Mouse (Mus musculus): ENCODE measurements around the gene Hacd2.

Hacd2 gene

GRCm38 (mm10) chr16:35113496-35113895 lies 91.3 kb downstream of the Hacd2 start:
- DNase-seq (ENCODE audit: low read depth, low spot score), result no peak

DNA sequence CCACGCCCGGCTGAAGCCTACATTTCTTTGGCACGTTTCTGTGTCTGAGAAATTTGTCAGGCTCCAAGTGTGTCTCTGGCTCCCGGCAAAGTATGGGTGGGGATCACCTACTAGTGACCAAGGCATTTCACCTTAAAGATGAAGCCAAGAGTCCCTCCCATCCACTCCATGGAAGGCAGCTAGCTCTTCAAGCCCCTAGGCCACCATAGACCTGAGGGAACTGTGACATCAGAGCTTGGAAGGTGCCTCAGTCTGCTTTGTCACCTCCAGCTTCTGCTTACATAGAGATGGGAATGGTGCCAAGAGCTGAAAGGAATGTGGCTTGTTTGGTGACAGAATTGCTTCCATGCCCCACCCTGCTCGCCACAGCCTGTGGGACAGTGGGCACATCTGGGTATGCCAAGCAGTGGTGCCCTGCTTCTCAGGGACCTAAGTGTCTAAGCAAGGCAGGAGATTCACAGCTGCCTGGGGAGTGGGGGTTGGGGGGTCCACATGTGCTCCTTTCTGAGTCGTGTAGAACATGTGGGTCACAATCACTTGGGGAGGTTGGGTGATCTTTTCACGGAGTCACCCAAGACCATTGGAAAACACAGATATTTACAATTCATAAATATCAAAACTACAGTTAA lies 94.2 kb downstream of the Hacd2 start:
- no peak for DNase-seq (ENCODE audit: low read depth, low spot score)

DNA sequence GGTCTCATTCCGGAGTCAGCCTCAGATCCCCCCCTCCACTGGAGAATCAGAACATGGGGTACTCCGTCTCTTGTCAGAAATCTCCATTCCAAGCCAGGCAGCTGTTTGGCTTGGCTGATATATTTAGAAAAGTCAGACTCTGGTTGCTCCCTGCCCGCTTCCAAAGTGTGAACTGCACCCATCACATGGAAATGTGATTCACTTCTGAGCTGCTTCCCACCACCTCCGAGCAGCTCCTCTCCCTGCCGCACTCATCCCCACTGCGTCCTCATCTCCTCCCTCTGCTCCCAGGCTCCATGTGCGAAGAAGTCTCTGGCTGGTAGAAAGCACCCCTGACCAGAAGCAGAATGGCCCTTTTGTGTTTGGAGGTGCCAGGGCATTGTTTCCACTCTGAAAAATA lies 95.2 kb downstream of the Hacd2 start:
- DNase-seq (ENCODE audit: low read depth, low spot score), result no peak

GRCm38 (mm10) chr16:35120603-35121002 lies 98.4 kb downstream of the Hacd2 start:
- no peak for DNase-seq (ENCODE audit: low read depth, low spot score)

DNA sequence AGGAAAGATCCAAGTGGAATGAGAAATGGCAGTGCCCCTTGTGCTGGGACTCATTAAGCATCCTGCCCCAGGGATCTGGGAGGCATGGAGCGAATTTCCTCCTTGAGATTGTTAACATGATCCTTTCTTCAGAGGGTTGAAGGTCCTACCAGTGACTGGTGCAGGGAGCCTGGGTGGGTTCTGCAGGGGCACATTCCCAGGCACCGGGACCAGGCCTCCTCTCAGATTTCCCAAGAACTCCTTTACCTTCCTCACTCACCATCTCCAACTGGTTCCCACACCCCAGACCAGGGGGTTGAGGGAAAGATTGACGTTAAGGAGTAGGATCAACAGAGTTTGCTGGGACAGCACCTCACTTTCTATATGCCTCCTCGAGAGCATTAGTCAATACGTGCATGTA lies 105.0 kb downstream of the Hacd2 start:
- DNase-seq (ENCODE audit: low read depth, low spot score), result no peak

DNA sequence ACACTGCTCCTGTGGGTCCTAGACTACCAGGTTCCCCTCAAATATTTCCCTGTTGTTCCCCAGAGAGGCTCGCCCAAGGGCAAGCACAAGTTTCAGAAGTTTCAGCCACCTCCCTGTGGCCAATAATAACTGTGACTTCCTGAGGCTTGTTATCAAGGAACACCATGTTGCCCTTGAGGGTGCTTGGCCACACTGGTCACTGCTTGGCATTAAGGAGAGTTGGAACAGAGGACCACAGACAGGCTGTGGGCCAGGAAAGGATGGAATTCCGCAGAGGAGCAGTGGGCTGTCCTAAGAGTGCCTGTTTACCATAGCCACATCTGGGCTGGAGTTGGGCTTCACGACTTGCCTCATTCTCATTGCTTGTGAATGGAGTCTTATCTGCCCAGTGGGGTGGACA lies 107.9 kb downstream of the Hacd2 start:
- no peak for DNase-seq (ENCODE audit: low read depth, low spot score)

- no peak for DNase-seq (ENCODE audit: low read depth, low spot score)
These were observed 117.2 kb downstream of the Hacd2 start for GRCm38 (mm10) chr16:35139416-35139815.

GRCm38 (mm10) chr16:35139873-35140619 lies 117.8 kb downstream of the Hacd2 start:
- no peak for DNase-seq (ENCODE audit: low read depth, low spot score)

DNA sequence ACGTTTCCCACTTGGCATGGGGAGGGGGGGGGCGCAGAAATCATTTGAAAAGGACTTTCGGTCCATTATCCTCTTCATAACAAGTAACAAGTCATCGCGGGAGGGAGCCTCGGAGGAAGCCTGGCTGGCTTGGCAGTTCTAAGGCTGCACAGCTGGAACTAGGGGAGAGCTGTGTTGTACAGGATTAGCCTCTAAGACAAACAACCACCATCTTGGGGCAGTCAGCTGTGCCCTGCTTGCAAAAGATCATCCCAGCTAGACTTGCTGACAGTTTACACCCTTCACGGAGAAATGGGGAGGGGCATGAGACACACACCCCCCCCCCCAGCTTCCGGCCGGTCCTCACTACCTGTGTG lies 118.4 kb downstream of the Hacd2 start:
- no peak for DNase-seq (ENCODE audit: low read depth, low spot score)

GRCm38 (mm10) chr16:35141839-35142238 lies 119.6 kb downstream of the Hacd2 start:
- no peak for DNase-seq (ENCODE audit: low read depth, low spot score)

DNA sequence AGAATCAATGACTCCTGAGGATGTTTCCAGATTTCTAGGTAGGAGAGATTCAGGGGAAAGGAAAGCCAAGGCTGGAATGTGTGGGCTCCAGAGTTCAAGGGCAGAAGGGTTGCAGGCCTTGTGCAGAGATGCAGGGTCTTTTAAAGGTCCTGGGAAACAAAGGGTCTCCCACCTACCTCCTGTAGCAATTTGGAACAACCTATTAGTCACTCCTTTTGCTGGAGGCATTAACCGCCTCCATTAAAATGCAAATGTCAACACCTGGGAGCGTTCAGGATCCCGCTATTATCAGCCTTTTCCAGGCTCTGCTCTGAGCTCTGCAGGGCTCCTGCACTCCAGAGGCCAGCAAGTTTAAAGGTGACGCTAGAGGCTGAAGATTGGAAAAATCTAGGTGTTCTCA lies 123.9 kb downstream of the Hacd2 start:
- DNase-seq (ENCODE audit: low read depth, low spot score), result no peak

- no peak for DNase-seq (ENCODE audit: low read depth, low spot score)
These were observed 131.0 kb downstream of the Hacd2 start for GRCm38 (mm10) chr16:35153146-35153755.

- no peak for DNase-seq (ENCODE audit: low read depth, low spot score)
These were observed 132.0 kb downstream of the Hacd2 start for GRCm38 (mm10) chr16:35154245-35154640.

DNA sequence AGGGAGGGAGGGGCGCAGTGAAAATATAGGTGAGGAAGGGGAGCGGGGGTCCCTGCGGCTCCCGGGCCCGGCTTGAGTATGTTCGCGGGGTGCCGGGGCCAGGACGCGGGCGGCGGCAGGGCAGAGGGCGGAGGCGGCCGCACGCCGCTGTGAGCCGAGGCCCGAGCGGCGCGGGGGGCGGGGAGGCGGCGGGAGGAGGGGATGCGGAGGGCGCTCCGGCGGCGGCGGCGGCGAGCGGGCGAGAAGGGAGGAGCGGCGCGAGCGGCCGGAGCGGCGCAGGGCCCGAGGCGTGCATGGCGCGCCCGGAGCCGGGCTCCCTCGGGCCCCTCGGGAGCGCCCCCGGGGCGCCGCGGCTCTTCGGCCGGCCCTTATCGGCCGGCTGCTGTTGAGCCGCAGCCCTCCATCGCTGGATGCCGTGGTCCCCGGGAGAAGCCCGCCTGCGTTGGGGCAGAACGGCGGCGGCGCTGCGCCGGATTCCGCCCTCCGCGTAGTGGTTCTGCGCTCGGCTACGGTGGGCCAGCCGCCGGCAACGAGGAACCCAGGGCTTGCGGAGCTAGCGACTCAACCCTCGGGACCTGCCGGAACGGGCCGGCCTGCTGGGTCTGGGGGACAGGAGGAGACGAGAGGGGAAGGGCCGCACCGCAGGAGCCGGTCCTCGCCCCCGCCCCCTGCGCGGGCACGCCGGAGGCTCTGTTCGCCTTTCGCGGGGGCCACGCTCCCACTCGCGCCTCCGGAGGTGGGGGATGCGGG lies 132.6 kb downstream of the Hacd2 start, which contains the start of gene Adcy5:
Adcy5 (plus strand) TSS at position 237 of the 750 bp plus-strand sequence.
- no peak for DNase-seq (ENCODE audit: low read depth, low spot score)

GRCm38 (mm10) chr16:35155391-35156305 lies 133.4 kb downstream of the Hacd2 start:
- DNase-seq (ENCODE audit: low read depth, low spot score), result no peak

- DNase-seq (ENCODE audit: low read depth, low spot score), result no peak
These were observed 134.1 kb downstream of the Hacd2 start for GRCm38 (mm10) chr16:35156306-35156695.

DNA sequence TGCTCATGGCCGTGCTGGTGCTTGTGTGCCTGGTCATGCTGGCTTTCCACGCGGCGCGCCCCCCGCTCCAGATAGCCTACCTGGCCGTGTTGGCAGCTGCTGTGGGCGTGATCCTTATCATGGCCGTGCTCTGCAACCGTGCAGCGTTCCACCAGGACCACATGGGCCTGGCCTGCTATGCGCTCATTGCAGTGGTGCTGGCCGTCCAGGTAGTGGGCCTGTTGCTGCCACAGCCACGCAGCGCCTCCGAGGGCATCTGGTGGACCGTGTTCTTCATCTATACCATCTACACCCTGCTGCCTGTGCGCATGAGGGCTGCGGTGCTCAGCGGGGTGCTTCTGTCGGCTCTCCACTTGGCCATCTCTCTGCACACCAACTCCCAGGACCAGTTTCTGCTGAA lies 134.6 kb downstream of the Hacd2 start:
- no peak for DNase-seq (ENCODE audit: low read depth, low spot score)

Data from retina, adult 2 months (tissue).